Mouse (Mus musculus) large intestine, adult 2 months (tissue): ENCODE data around the gene Tas1r1. TPM values are rescaled to one million over a fixed set of nuclear protein-coding genes. Genes with fewer than 3 reads are reported as not detected.
"Not testable (repeated sequence)": the region's sequence is repeated elsewhere in the genome, so short reads cannot be mapped to it uniquely, and the experiment has no call there.

Experiments used
- DNase-seq: peaks from one replicate; pipeline ENCODE4 v3.0.0-alpha.2; 2012; ENCODE audit warnings: low read depth, low spot score
- WGBS: fragments of 180-500 bp; shearing (Covaris S2); methylation state at CpG from one replicate; pipeline ENCODE4 v1.1.7; 2018; 5-methylcytosine and 5-hydroxymethylcytosine counted together
- polyA plus RNA-seq: library from polyadenylated mRNA; depleted of rRNA; stranded (reverse); fragments of >200 nt; gene quantifications from 2 replicates; pipeline ENCODE4 v1.2.3, GENCODE M21; 2012

Tas1r1 gene
- polyA plus RNA-seq, 1 experiment = 0.04 TPM

- DNase-seq = no peak
- WGBS = 60% methylated on average over 9 of the region's 9 CpGs
These were observed 24.2 kb upstream of the Tas1r1 start for GRCm38 (mm10) chr4:152062390-152063110.

GRCm38 (mm10) chr4:152044609-152045008, 6.2 kb upstream of the Tas1r1 start:
- no peak for DNase-seq

GRCm38 (mm10) chr4:152043171-152043570, 4.8 kb upstream of the Tas1r1 start:
- WGBS = 83% methylated on average over 3 of the region's 3 CpGs
- DNase-seq = no peak

More at GRCm38 (mm10) chr4:152044609-152045008, 6.2 kb upstream of the Tas1r1 start:
- 81% methylated on average over 6 of the region's 6 CpGs for WGBS

- 94% methylated on average over 22 of the region's 22 CpGs for WGBS
- no peak for DNase-seq
These were observed 3.7 kb upstream of the Tas1r1 start for GRCm38 (mm10) chr4:152041924-152042641.

- no peak for DNase-seq
- WGBS = 1% methylated on average over 25 of the region's 25 CpGs
These were observed 1.5 kb upstream of the Tas1r1 start for GRCm38 (mm10) chr4:152039831-152040310.

GRCm38 (mm10) chr4:152038985-152039830, 840 bp upstream of the Tas1r1 start, which contains the start of gene Nol9:
Gene Nol9, plus strand, starts transcription at chr4:152039321.
- WGBS = under 1% methylated on average over 86 of the region's 86 CpGs
- peak; percentile 54 for DNase-seq

GRCm38 (mm10) chr4:152036464-152036863, 1.9 kb downstream of the Tas1r1 start:
- not testable (repeated sequence) for DNase-seq
- 88% methylated on average over 6 of the region's 6 CpGs for WGBS

GRCm38 (mm10) chr4:152032922-152033321, 5.4 kb downstream of the Tas1r1 start:
- no peak for DNase-seq
- WGBS = 73% methylated on average over 13 of the region's 13 CpGs

- DNase-seq = no peak
- WGBS = 65% methylated on average over 4 of the region's 4 CpGs
These were observed 8.4 kb downstream of the Tas1r1 start for GRCm38 (mm10) chr4:152029997-152030396.

GRCm38 (mm10) chr4:152029087-152029486, 9.3 kb downstream of the Tas1r1 start:
- 33% methylated on average over 5 of the region's 5 CpGs for WGBS

GRCm38 (mm10) chr4:152028456-152028855, 9.9 kb downstream of the Tas1r1 start:
- no peak for DNase-seq
- WGBS = 64% methylated on average over 15 of the region's 15 CpGs

More at GRCm38 (mm10) chr4:152029087-152029486, 9.3 kb downstream of the Tas1r1 start:
- DNase-seq = no peak

GRCm38 (mm10) chr4:152027524-152027923, 10.8 kb downstream of the Tas1r1 start, which contains the start of gene Zbtb48:
Gene Zbtb48, minus strand, starts transcription at chr4:152027671.
- DNase-seq = peak; percentile 98
- WGBS = under 1% methylated on average over 35 of the region's 35 CpGs

GRCm38 (mm10) chr4:152026751-152027508, 11.4 kb downstream of the Tas1r1 start:
- no peak for DNase-seq
- WGBS = 1% methylated on average over 41 of the region's 41 CpGs

- no peak for DNase-seq
- 85% methylated on average over 11 of the region's 11 CpGs for WGBS
These were observed 13.8 kb downstream of the Tas1r1 start for GRCm38 (mm10) chr4:152024525-152024924.

- DNase-seq = no peak
- 86% methylated on average over 8 of the region's 8 CpGs for WGBS
These were observed 15.9 kb downstream of the Tas1r1 start for GRCm38 (mm10) chr4:152022506-152022905.

GRCm38 (mm10) chr4:152021568-152022097, 16.7 kb downstream of the Tas1r1 start:
- WGBS = 71% methylated on average over 12 of the region's 12 CpGs
- no peak for DNase-seq

GRCm38 (mm10) chr4:152020024-152020423, 18.3 kb downstream of the Tas1r1 start:
- DNase-seq = no peak
- 88% methylated on average over 21 of the region's 21 CpGs for WGBS

GRCm38 (mm10) chr4:152019073-152019472, 19.3 kb downstream of the Tas1r1 start:
- no peak for DNase-seq
- WGBS = 83% methylated on average over 6 of the region's 6 CpGs
